Mouse (Mus musculus) embryonic facial prominence, embryonic 15.5 days (tissue): ENCODE measurements around the gene Gramd4. TPM values are rescaled to one million over a fixed set of nuclear protein-coding genes. Genes with fewer than 3 reads are reported as not detected.

Experiments
- ATAC-seq: fragments of 200-750 bp; cut with Nextera tagmentation; 2 replicates; pipeline ENCODE4 v1.8.0; 2017; ENCODE audit warnings: low read depth, moderate TSS enrichment; ENCODE audit not compliant: insufficient number of reproducible peaks, low FRiP score, low TSS enrichment
- H3K27ac ChIP-seq: fragments of 300-500 bp; sonication (generic); replicated peaks from 2 replicates; pipeline ENCODE4 v1.5.1; 2015; ENCODE audit warnings: mild to moderate bottlenecking, inconsistent platforms
- H3K27me3 ChIP-seq: fragments of 300-500 bp; sonication (generic); 2 replicates; pipeline ENCODE4 v1.6.1; 2015; ENCODE audit warnings: inconsistent platforms
- H3K36me3 ChIP-seq: fragments of 300-500 bp; sonication (generic); 2 replicates; pipeline ENCODE4 v1.6.1; 2015; ENCODE audit warnings: mild to moderate bottlenecking, inconsistent platforms
- H3K4me1 ChIP-seq: fragments of 300-500 bp; sonication (generic); 2 replicates; pipeline ENCODE4 v1.6.1; 2015; ENCODE audit warnings: inconsistent platforms
- H3K4me2 ChIP-seq: fragments of 300-500 bp; sonication (generic); replicated peaks from 2 replicates; pipeline ENCODE4 v1.6.1; 2015; ENCODE audit warnings: mild to moderate bottlenecking, inconsistent platforms
- H3K4me3 ChIP-seq: fragments of 300-500 bp; sonication (generic); replicated peaks from 2 replicates; pipeline ENCODE4 v1.5.1; 2015; ENCODE audit warnings: mild to moderate bottlenecking, inconsistent platforms
- H3K9ac ChIP-seq: fragments of 300-500 bp; sonication (generic); 2 replicates; pipeline ENCODE4 v1.6.1; 2015; ENCODE audit warnings: inconsistent platforms
- H3K9me3 ChIP-seq: fragments of 300-500 bp; sonication (generic); replicated peaks from 2 replicates; pipeline ENCODE4 v1.6.1; 2016; ENCODE audit warnings: inconsistent platforms
- WGBS: fragments of 180-500 bp; shearing (Covaris S2); methylation state at CpG from one replicate; pipeline ENCODE4 v1.1.7; 2015; 5-methylcytosine and 5-hydroxymethylcytosine counted together
- polyA plus RNA-seq: library from polyadenylated mRNA; unstranded; fragments of >200 nt; fragmentation: Nextera tagmentation; extraction: Ambion mirVana; gene quantifications from 2 replicates; pipeline ENCODE4 v1.2.1, GENCODE M21; 2015

Gene Gramd4
- polyA plus RNA-seq, 1 experiment from 2014 or later, result 18.9 TPM

- peaks cover 10% of the 10 kb centered on the region for H3K36me3 ChIP-seq
- peak overlapping the region; percentile 25 for H3K4me3 ChIP-seq
- no peaks in the 10 kb centered on the region for H3K9me3 ChIP-seq
- ATAC-seq, result no peak
- H3K4me1 ChIP-seq, result peaks cover 29% of the 10 kb centered on the region
- no peak overlapping the region for H3K27ac ChIP-seq
- peaks cover 26% of the 10 kb centered on the region for H3K27me3 ChIP-seq
- H3K4me2 ChIP-seq, result peak overlapping the region; percentile 38
- 54% methylated on average over 14 of the region's 14 CpGs for WGBS
- no peak overlapping the region for H3K9ac ChIP-seq
Measured at GRCm38 (mm10) chr15:86029981-86030380, 27.5 kb upstream of the Gramd4 start.

GRCm38 (mm10) chr15:86032811-86033190 is 24.7 kb upstream of the Gramd4 start:
- peak overlapping the region; percentile 88 for H3K4me2 ChIP-seq
- 2% methylated on average over 38 of the region's 38 CpGs for WGBS
- no peaks in the 10 kb centered on the region for H3K9me3 ChIP-seq
- H3K4me1 ChIP-seq, result peaks cover 31% of the 10 kb centered on the region
- H3K9ac ChIP-seq, result no peak overlapping the region
- H3K27me3 ChIP-seq, result peaks cover 27% of the 10 kb centered on the region
- peak overlapping the region; percentile 57 for H3K4me3 ChIP-seq
- ATAC-seq, result no peak
- peaks cover 10% of the 10 kb centered on the region for H3K36me3 ChIP-seq
- H3K27ac ChIP-seq, result no peak overlapping the region

GRCm38 (mm10) chr15:86033191-86033841 is 24.2 kb upstream of the Gramd4 start, which contains the start of gene Celsr1:
Gene Celsr1 (minus strand): TSS chr15:86033777.
- Histone ChIP-seq H3K4me3 (peak within 1 kb of the TSS; percentile 57), H3K27me3 (peaks cover 27% of the 10 kb centered on the region), H3K9me3 (no peaks in the 10 kb centered on the region), H3K36me3 (peaks cover 10% of the 10 kb centered on the region), H3K9ac (peak within 1 kb of the TSS; percentile 33), H3K4me2 (peak within 1 kb of the TSS; percentile 88), H3K27ac (peak within 1 kb of the TSS; percentile 79), H3K4me1 (peaks cover 25% of the 10 kb centered on the region)
- WGBS, result under 1% methylated on average over 69 of the region's 80 CpGs
- no peak for ATAC-seq

- Histone ChIP-seq H3K27ac (peak overlapping the region; percentile 79), H3K4me1 (peaks cover 25% of the 10 kb centered on the region), H3K4me2 (peak overlapping the region; percentile 88), H3K9ac (peak overlapping the region; percentile 33), H3K36me3 (peaks cover 10% of the 10 kb centered on the region), H3K27me3 (peaks cover 27% of the 10 kb centered on the region), H3K4me3 (peak overlapping the region; percentile 57), H3K9me3 (no peaks in the 10 kb centered on the region)
- under 1% methylated on average over 39 of the region's 44 CpGs for WGBS
- peak; percentile 83 for ATAC-seq
Measured at GRCm38 (mm10) chr15:86034021-86034523, 23.4 kb upstream of the Gramd4 start.

GRCm38 (mm10) chr15:86034781-86035360 is 22.6 kb upstream of the Gramd4 start:
- peaks cover 27% of the 10 kb centered on the region for H3K27me3 ChIP-seq
- no peak overlapping the region for H3K9ac ChIP-seq
- peak overlapping the region; percentile 74 for H3K27ac ChIP-seq

GRCm38 (mm10) chr15:86035913-86036312 is 21.6 kb upstream of the Gramd4 start:
- peaks cover 27% of the 10 kb centered on the region for H3K27me3 ChIP-seq
- H3K4me1 ChIP-seq, result peaks cover 25% of the 10 kb centered on the region
- H3K9me3 ChIP-seq, result no peaks in the 10 kb centered on the region
- no peak for ATAC-seq
- peaks cover 10% of the 10 kb centered on the region for H3K36me3 ChIP-seq
- H3K4me3 ChIP-seq, result no peak overlapping the region
- H3K27ac ChIP-seq, result peak overlapping the region; percentile 34; the same call in 1 of the 2 replicates
- no peak overlapping the region for H3K9ac ChIP-seq
- 57% methylated on average over 3 of the region's 3 CpGs for WGBS
- no peak overlapping the region for H3K4me2 ChIP-seq

More at GRCm38 (mm10) chr15:86034781-86035360, 22.6 kb upstream of the Gramd4 start:
- Histone ChIP-seq H3K36me3 (peaks cover 10% of the 10 kb centered on the region), H3K9me3 (no peaks in the 10 kb centered on the region), H3K4me3 (peak overlapping the region; percentile 57), H3K4me2 (peak overlapping the region; percentile 88), H3K4me1 (peaks cover 25% of the 10 kb centered on the region)
- ATAC-seq, result no peak
- 8% methylated on average over 12 of the region's 12 CpGs for WGBS

GRCm38 (mm10) chr15:86038802-86039201 is 18.7 kb upstream of the Gramd4 start:
- H3K9me3 ChIP-seq, result no peaks in the 10 kb centered on the region
- H3K27me3 ChIP-seq, result peaks cover 11% of the 10 kb centered on the region

GRCm38 (mm10) chr15:86041421-86041820 is 16.1 kb upstream of the Gramd4 start:
- Histone ChIP-seq H3K4me2 (no peak overlapping the region), H3K9ac (no peak overlapping the region), H3K36me3 (no peaks in the 10 kb centered on the region), H3K4me3 (no peak overlapping the region), H3K4me1 (peaks cover 14% of the 10 kb centered on the region; the same call in 1 of the 2 replicates), H3K27ac (no peak overlapping the region), H3K9me3 (no peaks in the 10 kb centered on the region), H3K27me3 (peaks cover 6% of the 10 kb centered on the region; the same call in 1 of the 2 replicates)
- WGBS, result 60% methylated on average over 5 of the region's 5 CpGs
- ATAC-seq, result no peak

More at GRCm38 (mm10) chr15:86038802-86039201, 18.7 kb upstream of the Gramd4 start:
- Histone ChIP-seq H3K4me1 (peaks cover 25% of the 10 kb centered on the region), H3K4me2 (no peak overlapping the region), H3K4me3 (no peak overlapping the region), H3K9ac (no peak overlapping the region), H3K36me3 (no peaks in the 10 kb centered on the region), H3K27ac (no peak overlapping the region)
- ATAC-seq, result peak; percentile 22; the same call in 1 of the 2 replicates
- 3% methylated on average over 2 of the region's 2 CpGs for WGBS

GRCm38 (mm10) chr15:86042364-86042763 is 15.1 kb upstream of the Gramd4 start:
- no peak for ATAC-seq
- WGBS, result 35% methylated on average over 4 of the region's 4 CpGs
- H3K27ac ChIP-seq, result no peak overlapping the region
- no peaks in the 10 kb centered on the region for H3K36me3 ChIP-seq
- no peaks in the 10 kb centered on the region for H3K9me3 ChIP-seq
- no peak overlapping the region for H3K4me3 ChIP-seq
- H3K27me3 ChIP-seq, result peaks cover 6% of the 10 kb centered on the region; the same call in 1 of the 2 replicates
- no peak overlapping the region for H3K9ac ChIP-seq
- H3K4me2 ChIP-seq, result no peak overlapping the region
- peaks cover 14% of the 10 kb centered on the region; the same call in 1 of the 2 replicates for H3K4me1 ChIP-seq

GRCm38 (mm10) chr15:86049510-86049909 is 8.0 kb upstream of the Gramd4 start:
- H3K4me2 ChIP-seq, result no peak overlapping the region
- no peak overlapping the region for H3K4me3 ChIP-seq
- H3K9ac ChIP-seq, result no peak overlapping the region
- ATAC-seq, result no peak
- no peaks in the 10 kb centered on the region for H3K36me3 ChIP-seq
- no peaks in the 10 kb centered on the region for H3K9me3 ChIP-seq
- no peaks in the 10 kb centered on the region for H3K27me3 ChIP-seq
- H3K27ac ChIP-seq, result no peak overlapping the region
- 89% methylated on average over 3 of the region's 3 CpGs for WGBS
- no peaks in the 10 kb centered on the region for H3K4me1 ChIP-seq

GRCm38 (mm10) chr15:86050170-86050743 is 7.2 kb upstream of the Gramd4 start:
- no peak for ATAC-seq
- no peak overlapping the region for H3K9ac ChIP-seq
- H3K4me1 ChIP-seq, result no peaks in the 10 kb centered on the region
- WGBS, result 67% methylated on average over 4 of the region's 4 CpGs
- H3K9me3 ChIP-seq, result no peaks in the 10 kb centered on the region
- no peaks in the 10 kb centered on the region for H3K27me3 ChIP-seq
- no peaks in the 10 kb centered on the region for H3K36me3 ChIP-seq
- no peak overlapping the region for H3K4me3 ChIP-seq
- H3K27ac ChIP-seq, result no peak overlapping the region
- no peak overlapping the region for H3K4me2 ChIP-seq
